Mouse (Mus musculus): Measurements from ENCODE around the gene Ampd3. TPM values are rescaled to one million over a fixed set of nuclear protein-coding genes. Genes with fewer than 3 reads are reported as not detected.
A peak's percentile ranks its signal among the peaks of the same experiment; 100 is the strongest.

Gene Ampd3
- total RNA-seq, 4 experiments from 2014 or later, result 25.4 to 37.7 (median 30.3) TPM

DNA sequence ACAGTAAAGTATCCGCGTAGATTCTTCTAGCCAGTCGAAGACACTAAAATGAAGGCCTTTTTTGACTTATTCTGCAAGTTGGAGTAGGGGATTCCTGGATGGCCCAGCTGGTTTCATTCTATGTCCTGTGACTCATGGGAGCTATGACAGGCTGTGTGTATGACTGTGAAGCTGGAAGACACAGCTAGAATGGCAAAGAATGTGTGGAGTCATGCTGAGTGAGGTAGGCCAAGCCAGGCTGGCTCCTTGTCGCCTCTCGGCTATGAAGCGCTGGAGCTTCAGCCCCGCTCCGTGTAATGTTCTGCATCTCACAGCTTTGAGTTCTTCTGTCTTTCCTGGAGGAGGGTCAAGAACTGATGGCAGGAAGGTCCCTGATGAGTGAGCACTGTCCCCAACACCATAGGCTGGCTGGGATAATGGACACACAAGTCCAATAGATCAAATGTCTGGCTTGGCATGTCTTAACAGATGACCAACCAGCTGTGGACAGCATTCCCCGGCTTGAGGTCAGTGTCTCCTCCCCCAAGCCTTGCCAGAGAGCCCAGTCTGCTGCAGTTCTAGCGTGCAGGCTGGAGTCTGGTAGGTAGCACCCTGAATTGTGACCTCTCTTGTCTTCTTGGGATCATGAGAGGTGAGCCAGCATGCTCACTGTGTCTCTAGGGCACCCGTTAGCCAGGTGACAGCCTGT, 29.9 kb downstream of the Ampd3 start:
- no peak for DNase-seq (ENCODE audit: low spot score in 2 of 2)

GRCm38 (mm10) chr7:110801028-110801427, 33.0 kb downstream of the Ampd3 start:
- DNase-seq (ENCODE audit: low spot score in 2 of 2), result peak; percentile 81 to 93

GRCm38 (mm10) chr7:110803131-110803530, 35.1 kb downstream of the Ampd3 start:
- DNase-seq (ENCODE audit: low spot score in 2 of 2), result no peak

- DNase-seq (ENCODE audit: low spot score in 2 of 2), result peak; percentile 51 to 72
These were observed 36.3 kb downstream of the Ampd3 start for GRCm38 (mm10) chr7:110804266-110804665.

- DNase-seq (ENCODE audit: low spot score in 2 of 2), result no peak
These were observed 39.5 kb downstream of the Ampd3 start for GRCm38 (mm10) chr7:110807460-110808030.

- peak in 1 of 2 experiments; percentile 42 for DNase-seq (ENCODE audit: low spot score in 2 of 2)
These were observed 41.0 kb downstream of the Ampd3 start for GRCm38 (mm10) chr7:110808962-110809361.

GRCm38 (mm10) chr7:110809585-110810557, 41.9 kb downstream of the Ampd3 start:
- DNase-seq (ENCODE audit: low spot score in 2 of 2), result no peak

GRCm38 (mm10) chr7:110810995-110811394, 43.0 kb downstream of the Ampd3 start:
- no peak for DNase-seq (ENCODE audit: low spot score in 2 of 2)

DNA sequence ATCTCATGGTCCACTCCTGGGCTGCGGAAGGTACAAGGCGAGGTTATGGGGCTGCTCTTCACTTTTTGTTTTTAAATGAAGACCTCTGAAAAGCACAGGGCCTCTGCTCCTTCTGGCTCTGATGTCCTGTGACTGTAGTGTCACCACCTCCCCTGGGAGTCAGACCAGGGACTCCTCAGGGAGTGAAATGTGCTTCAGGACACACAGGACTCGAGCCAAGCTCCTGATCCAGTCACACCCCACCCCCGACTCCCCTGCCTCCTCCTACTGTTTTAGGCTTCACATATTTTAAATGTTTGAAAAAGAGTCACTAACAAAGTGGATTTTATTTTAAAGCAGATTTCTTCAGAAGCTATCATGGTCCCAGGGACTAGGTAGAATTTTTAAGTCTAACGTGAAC, 43.5 kb downstream of the Ampd3 start:
- no peak for DNase-seq (ENCODE audit: low spot score in 2 of 2)

DNA sequence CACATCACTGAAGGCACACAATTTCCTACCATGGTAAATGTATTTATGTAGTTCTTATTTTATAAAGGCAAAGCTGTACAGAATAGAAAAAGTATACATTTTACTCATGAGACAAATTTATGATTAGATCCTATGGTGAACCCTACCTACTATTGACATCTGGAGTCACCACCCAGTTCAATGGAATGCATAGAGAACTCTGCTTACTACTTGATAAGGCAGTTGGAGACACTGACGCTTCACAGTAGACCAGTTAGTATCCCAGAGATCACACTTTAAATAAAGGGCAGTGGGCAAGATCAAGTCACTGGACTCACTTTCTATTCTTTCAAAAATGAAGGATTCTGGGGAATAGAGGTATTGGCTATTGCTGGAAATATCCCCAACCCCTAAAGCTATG, 46.0 kb downstream of the Ampd3 start:
- DNase-seq (ENCODE audit: low spot score in 2 of 2), result no peak

GRCm38 (mm10) chr7:110816037-110816436, 48.0 kb downstream of the Ampd3 start:
- DNase-seq (ENCODE audit: low spot score in 2 of 2), result peak in 1 of 2 experiments; percentile 54

GRCm38 (mm10) chr7:110818206-110818605, 50.2 kb downstream of the Ampd3 start:
- no peak for DNase-seq (ENCODE audit: low spot score in 2 of 2)

- DNase-seq (ENCODE audit: low spot score in 2 of 2), result no peak
These were observed 50.9 kb downstream of the Ampd3 start for GRCm38 (mm10) chr7:110818787-110819350.

- DNase-seq (ENCODE audit: low spot score in 2 of 2), result no peak
These were observed 53.1 kb downstream of the Ampd3 start for GRCm38 (mm10) chr7:110821068-110821467.

DNA sequence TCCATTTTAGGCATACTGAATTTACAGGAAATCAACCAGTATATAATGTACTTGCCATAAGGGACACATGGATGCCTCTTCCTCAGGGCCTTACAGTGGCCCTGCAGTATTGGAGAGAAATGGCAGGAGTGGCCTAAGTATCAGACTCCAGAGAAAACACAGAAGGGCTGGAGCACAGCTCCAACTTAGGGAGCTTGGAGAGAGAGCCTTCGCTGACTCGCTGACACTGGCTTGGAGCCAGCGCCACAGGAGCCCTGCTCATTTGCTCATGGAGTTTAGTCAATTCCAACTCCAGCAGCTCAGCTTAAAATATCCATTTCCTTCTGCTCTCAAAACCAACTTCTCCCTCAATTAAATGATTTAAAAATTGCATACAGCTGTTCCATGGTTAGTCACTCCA, 53.6 kb downstream of the Ampd3 start:
- peak in 1 of 2 experiments; percentile 53 for DNase-seq (ENCODE audit: low spot score in 2 of 2)

DNA sequence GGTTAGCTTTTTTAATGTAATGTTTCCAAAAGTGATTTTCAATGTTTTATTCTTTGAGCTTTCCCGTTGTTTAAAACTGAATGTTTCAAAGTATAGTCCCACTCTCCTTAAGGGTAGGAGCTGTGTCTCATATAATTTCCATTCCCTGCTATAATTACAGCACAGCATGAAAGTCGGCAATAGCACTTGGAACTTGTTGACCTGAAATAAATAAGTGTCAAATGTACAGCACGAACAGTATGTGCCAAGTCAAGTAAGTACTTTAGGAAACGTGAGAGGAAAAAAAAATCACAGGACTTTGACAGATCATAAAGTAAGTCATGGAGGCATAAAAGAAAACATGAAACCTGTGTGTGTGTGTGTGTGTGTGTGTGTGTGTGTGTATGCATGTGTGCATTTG, 54.0 kb downstream of the Ampd3 start:
- DNase-seq (ENCODE audit: low spot score in 2 of 2), result no peak

DNA sequence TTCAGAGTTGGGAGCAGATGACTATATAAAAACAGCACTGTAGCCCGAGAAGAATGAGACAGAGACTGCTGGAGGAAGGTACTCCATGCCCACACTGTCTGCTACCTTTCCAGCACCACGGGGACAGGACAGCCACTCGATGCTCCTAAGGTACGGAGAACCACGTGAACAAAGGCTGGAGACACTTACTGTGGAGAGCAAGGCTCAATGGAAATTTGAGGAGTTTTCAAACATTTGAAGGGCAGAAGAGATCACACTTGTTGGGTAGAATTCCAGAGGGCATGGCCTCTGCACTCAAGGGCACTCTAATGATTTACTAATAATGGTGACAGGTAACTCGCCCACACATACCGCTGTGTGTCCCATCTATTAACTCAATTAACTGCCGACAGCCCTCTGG, 55.1 kb downstream of the Ampd3 start:
- no peak for DNase-seq (ENCODE audit: low spot score in 2 of 2)

DNA sequence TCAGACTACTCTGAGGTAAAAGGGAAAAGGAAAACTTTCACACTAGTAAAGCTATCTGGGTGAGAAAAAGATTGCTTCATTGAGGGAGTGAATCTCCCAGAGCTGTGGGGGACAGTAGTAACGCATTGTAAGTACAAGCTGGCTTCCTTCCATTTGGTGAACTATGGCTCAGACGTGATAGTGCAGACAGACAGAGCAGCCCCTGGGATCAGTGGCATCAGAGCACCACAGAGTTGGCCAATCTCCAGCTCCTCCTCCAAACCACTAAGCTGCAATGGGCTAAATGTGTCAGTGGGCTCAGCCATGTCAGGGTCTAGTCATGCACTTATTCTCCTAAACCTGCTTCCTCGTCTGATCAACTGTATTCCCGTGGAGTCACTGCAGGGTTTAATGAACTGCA, 55.6 kb downstream of the Ampd3 start:
- no peak for DNase-seq (ENCODE audit: low spot score in 2 of 2)

GRCm38 (mm10) chr7:110823995-110824953, 56.3 kb downstream of the Ampd3 start:
- DNase-seq (ENCODE audit: low spot score in 2 of 2), result no peak

DNA sequence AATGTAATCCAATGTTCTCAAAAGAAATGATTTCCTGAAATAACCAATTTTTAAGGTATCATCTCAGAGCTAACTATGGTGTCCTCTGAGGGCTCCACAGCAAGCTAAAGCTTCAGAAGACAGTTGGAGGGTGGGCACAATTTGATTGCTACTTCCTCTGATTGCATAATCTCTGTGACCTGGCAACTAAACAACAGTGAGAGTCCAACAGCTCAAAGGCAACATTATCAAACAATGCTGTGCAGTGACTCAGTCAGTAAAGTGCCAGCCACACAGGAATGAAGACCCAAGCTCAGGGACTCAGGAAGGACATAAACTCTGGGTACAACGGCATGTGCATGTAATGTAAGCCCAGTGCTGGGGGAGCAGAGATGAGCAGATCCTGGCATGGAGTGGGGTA, 65.0 kb downstream of the Ampd3 start:
- DNase-seq (ENCODE audit: low spot score in 2 of 2), result no peak

DNA sequence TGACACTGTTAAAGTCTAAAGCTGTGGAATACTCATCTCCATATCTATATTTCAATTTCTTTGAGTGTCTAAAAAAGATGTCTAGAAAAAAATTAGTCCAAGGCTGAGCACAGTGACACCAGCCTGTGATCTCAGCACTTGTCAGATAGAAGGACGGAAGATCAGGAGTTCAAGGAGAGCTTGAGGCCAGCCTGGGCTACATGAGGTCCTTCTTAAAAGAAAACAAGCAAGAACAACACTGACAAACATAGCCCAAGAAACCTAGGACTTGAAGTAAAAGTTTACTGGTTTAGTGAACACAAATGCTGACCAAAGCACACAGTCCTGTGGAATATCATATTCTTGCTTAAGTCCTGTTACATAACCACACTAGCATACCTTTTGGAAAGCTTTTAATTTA, 66.0 kb downstream of the Ampd3 start:
- no peak for DNase-seq (ENCODE audit: low spot score in 2 of 2)
